Mouse (Mus musculus): ENCODE data around the gene Met.

The Met gene

GRCm38 (mm10) chr6:17491502-17491901, 27.9 kb downstream of the Met start:
- DNase-seq (ENCODE audit: low spot score in 2 of 2), result no peak

GRCm38 (mm10) chr6:17492062-17492461, 28.5 kb downstream of the Met start:
- no peak for DNase-seq (ENCODE audit: low spot score in 2 of 2)

GRCm38 (mm10) chr6:17495413-17495812, 31.8 kb downstream of the Met start:
- DNase-seq (ENCODE audit: low spot score in 2 of 2), result no peak

- no peak for DNase-seq (ENCODE audit: low spot score in 2 of 2)
Observed at GRCm38 (mm10) chr6:17497366-17497765, 33.8 kb downstream of the Met start.

GRCm38 (mm10) chr6:17498801-17499200, 35.2 kb downstream of the Met start:
- DNase-seq (ENCODE audit: low spot score in 2 of 2), result no peak

- DNase-seq (ENCODE audit: low spot score in 2 of 2), result no peak
Observed at GRCm38 (mm10) chr6:17501440-17501839, 37.8 kb downstream of the Met start.

GRCm38 (mm10) chr6:17502311-17502710, 38.7 kb downstream of the Met start:
- no peak for DNase-seq (ENCODE audit: low spot score in 2 of 2)

- no peak for DNase-seq (ENCODE audit: low spot score in 2 of 2)
Observed at GRCm38 (mm10) chr6:17503724-17504123, 40.1 kb downstream of the Met start.

- DNase-seq (ENCODE audit: low spot score in 2 of 2), result no peak
Observed at GRCm38 (mm10) chr6:17505530-17505929, 41.9 kb downstream of the Met start.

GRCm38 (mm10) chr6:17506831-17507230, 43.2 kb downstream of the Met start:
- DNase-seq (ENCODE audit: low spot score in 2 of 2), result no peak

- no peak for DNase-seq (ENCODE audit: low spot score in 2 of 2)
Observed at GRCm38 (mm10) chr6:17508184-17508583, 44.6 kb downstream of the Met start.

- no peak for DNase-seq (ENCODE audit: low spot score in 2 of 2)
Observed at GRCm38 (mm10) chr6:17508604-17509372, 45.2 kb downstream of the Met start.

- DNase-seq (ENCODE audit: low spot score in 2 of 2), result no peak
Observed at GRCm38 (mm10) chr6:17513381-17513780, 49.8 kb downstream of the Met start.

- no peak for DNase-seq (ENCODE audit: low spot score in 2 of 2)
Observed at GRCm38 (mm10) chr6:17515775-17516460, 52.3 kb downstream of the Met start.

GRCm38 (mm10) chr6:17521901-17522717, 58.5 kb downstream of the Met start:
- no peak for DNase-seq (ENCODE audit: low spot score in 2 of 2)

GRCm38 (mm10) chr6:17522917-17523316, 59.3 kb downstream of the Met start:
- DNase-seq (ENCODE audit: low spot score in 2 of 2), result no peak

GRCm38 (mm10) chr6:17529490-17530269, 66.1 kb downstream of the Met start:
- DNase-seq (ENCODE audit: low spot score in 2 of 2), result no peak

- no peak for DNase-seq (ENCODE audit: low spot score in 2 of 2)
Observed at GRCm38 (mm10) chr6:17541615-17542014, 78.0 kb downstream of the Met start.

- no peak for DNase-seq (ENCODE audit: low spot score in 2 of 2)
Observed at GRCm38 (mm10) chr6:17542383-17542782, 78.8 kb downstream of the Met start.

GRCm38 (mm10) chr6:17545480-17545879, 81.9 kb downstream of the Met start:
- no peak for DNase-seq (ENCODE audit: low spot score in 2 of 2)

GRCm38 (mm10) chr6:17546341-17546740, 82.7 kb downstream of the Met start:
- DNase-seq (ENCODE audit: low spot score in 2 of 2), result no peak

GRCm38 (mm10) chr6:17546825-17547224, 83.2 kb downstream of the Met start:
- no peak for DNase-seq (ENCODE audit: low spot score in 2 of 2)

All from frontal cortex, postnatal 10 days (tissue).